Mouse (Mus musculus): ENCODE results near the gene Wdr63.
A peak's percentile ranks its signal among the peaks of the same experiment; 100 is the strongest.
"Not testable (repeated sequence)": the region's sequence is repeated elsewhere in the genome, so short reads cannot be mapped to it uniquely, and the experiment has no call there.

Wdr63 gene

GRCm38 (mm10) chr3:146010751-146011150 lies 97.2 kb downstream of the Wdr63 start:
- DNase-seq (ENCODE audit: low read depth, low spot score): no peak

DNA sequence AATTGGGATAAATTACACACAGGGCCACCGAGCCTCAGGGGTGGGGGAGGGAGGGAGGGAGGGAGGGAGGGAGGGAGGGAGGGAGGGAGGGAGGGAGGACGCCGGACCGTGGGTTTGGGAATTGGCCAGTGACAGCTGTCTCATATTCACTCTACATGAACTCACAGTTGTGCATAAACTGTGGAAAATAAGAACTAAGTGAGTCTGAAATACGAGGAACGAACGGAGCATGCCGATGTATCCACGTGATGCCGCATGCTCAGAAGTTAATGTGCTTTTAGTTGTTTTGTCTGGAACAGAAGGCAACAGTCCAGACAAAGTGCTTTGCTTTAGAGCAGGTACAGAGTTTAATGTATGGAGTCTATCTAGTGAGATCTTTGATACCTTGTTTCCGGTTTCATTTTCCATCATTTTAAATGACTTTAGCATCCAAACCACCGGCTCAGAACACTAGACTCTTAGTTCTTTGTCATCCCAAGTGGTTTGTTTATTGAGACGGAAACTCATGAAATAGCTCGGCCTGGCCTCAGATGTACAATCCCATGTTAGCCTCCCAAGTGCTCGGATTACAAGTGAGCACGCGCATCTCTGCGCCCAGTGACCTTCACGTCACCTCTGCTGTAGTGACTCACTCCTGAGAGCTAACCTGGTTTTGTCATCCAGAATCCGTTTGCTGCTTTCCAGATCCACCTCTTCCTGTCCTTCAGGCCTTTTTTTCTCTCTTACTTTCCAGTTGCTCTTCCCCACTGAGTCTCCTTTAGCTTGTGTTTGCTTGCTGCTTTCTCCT lies 97.9 kb downstream of the Wdr63 start:
- peak; percentile 57 for DNase-seq (ENCODE audit: low read depth, low spot score)

GRCm38 (mm10) chr3:146007872-146008271 lies 100.1 kb downstream of the Wdr63 start:
- no peak for DNase-seq (ENCODE audit: low read depth, low spot score)

GRCm38 (mm10) chr3:146004347-146005051 lies 103.4 kb downstream of the Wdr63 start:
- DNase-seq (ENCODE audit: low read depth, low spot score): no peak

GRCm38 (mm10) chr3:145996539-145996938 lies 111.4 kb downstream of the Wdr63 start:
- not testable (repeated sequence) for DNase-seq (ENCODE audit: low read depth, low spot score)

DNA sequence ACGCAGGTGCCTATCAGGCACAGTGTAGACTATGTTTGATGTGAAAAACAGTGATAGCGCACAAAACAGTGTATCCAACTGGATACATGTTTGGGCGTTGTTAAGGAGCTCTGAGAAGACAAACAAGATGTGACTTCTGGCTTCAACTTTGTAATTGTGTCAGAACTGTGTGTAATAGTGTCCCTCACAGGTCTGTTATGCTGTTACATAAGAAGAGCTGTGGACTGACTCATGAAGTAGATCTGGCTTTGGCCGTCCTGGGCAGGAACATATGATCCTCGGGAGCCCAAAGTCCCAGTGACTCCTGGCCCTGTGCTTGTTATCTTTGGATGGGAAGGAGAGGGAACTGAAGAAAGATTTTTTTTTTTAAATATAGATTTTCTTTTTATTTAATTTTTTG lies 112.4 kb downstream of the Wdr63 start:
- peak; percentile 76 for DNase-seq (ENCODE audit: low read depth, low spot score)

GRCm38 (mm10) chr3:145993481-145994201 lies 114.3 kb downstream of the Wdr63 start:
- DNase-seq (ENCODE audit: low read depth, low spot score): no peak

DNA sequence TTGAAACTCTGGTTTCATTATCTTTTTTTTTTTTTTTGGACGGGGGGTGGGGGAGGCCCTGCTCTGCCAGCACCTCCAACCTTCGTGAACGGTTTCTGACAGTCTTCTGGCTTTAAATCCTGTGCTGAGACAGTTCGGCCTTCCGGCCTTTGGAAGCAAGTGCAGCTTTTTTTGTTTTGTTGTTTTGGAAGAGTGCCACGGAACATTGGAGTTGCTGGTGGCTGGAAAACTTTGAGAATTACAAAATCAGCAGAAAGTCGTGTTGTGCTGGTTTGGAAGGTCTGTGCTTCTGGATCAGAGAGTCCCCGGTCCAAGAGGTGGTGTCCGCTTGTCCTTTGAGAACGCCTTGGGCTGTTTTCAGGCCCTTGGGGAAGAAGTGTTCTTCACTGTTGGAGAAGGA lies 115.1 kb downstream of the Wdr63 start:
- peak; percentile 80 for DNase-seq (ENCODE audit: low read depth, low spot score)

- DNase-seq (ENCODE audit: low read depth, low spot score): no peak
Observed at GRCm38 (mm10) chr3:145991976-145992730, 115.8 kb downstream of the Wdr63 start.

GRCm38 (mm10) chr3:145991130-145991529 lies 116.8 kb downstream of the Wdr63 start:
- no peak for DNase-seq (ENCODE audit: low read depth, low spot score)
